Mouse (Mus musculus): ENCODE data around the gene Ddx49. TPM values are rescaled to one million over a fixed set of nuclear protein-coding genes. Genes with fewer than 3 reads are reported as not detected.

Ddx49 gene
- 42.7 and 44.7 TPM in 2 replicates for total RNA-seq (2015)
- 163 and 172 TPM in 2 replicates for total RNA-seq (2017)

- ATAC-seq (replicated peaks; ENCODE audit: poor library complexity): peak; percentile 95
Measured at GRCm38 (mm10) chr8:70302358-70302890, at the start of gene Ddx49, which contains the start of gene Cope. TSS of gene Ddx49 (minus strand) at chr8:70302489. TSS of gene Cope (plus strand) at chr8:70302518.

- no peak for ATAC-seq (replicated peaks; ENCODE audit: poor library complexity)
Measured at GRCm38 (mm10) chr8:70352000-70352384, 49.7 kb upstream of the Ddx49 start.

GRCm38 (mm10) chr8:70351035-70351999 is 49.0 kb upstream of the Ddx49 start:
- no peak for ATAC-seq (replicated peaks; ENCODE audit: poor library complexity)

GRCm38 (mm10) chr8:70347860-70348420 is 45.7 kb upstream of the Ddx49 start:
- ATAC-seq (replicated peaks; ENCODE audit: poor library complexity): no peak

- no peak for ATAC-seq (replicated peaks; ENCODE audit: poor library complexity)
Measured at GRCm38 (mm10) chr8:70347443-70347842, 45.2 kb upstream of the Ddx49 start.

GRCm38 (mm10) chr8:70344279-70344678 is 42.0 kb upstream of the Ddx49 start:
- no peak for ATAC-seq (replicated peaks; ENCODE audit: poor library complexity)

GRCm38 (mm10) chr8:70343696-70344095 is 41.4 kb upstream of the Ddx49 start:
- peak; percentile 63 for ATAC-seq (replicated peaks; ENCODE audit: poor library complexity)

GRCm38 (mm10) chr8:70343076-70343475 is 40.8 kb upstream of the Ddx49 start:
- no peak for ATAC-seq (replicated peaks; ENCODE audit: poor library complexity)

GRCm38 (mm10) chr8:70342007-70342406 is 39.7 kb upstream of the Ddx49 start:
- ATAC-seq (replicated peaks; ENCODE audit: poor library complexity): no peak; the same call in 1 of the 2 replicates

GRCm38 (mm10) chr8:70340659-70341058 is 38.4 kb upstream of the Ddx49 start:
- no peak for ATAC-seq (replicated peaks; ENCODE audit: poor library complexity)

GRCm38 (mm10) chr8:70338931-70339330 is 36.6 kb upstream of the Ddx49 start:
- ATAC-seq (replicated peaks; ENCODE audit: poor library complexity): no peak

- ATAC-seq (replicated peaks; ENCODE audit: poor library complexity): no peak
Measured at GRCm38 (mm10) chr8:70332878-70333202, 30.6 kb upstream of the Ddx49 start.

- ATAC-seq (replicated peaks; ENCODE audit: poor library complexity): 0 out of 2 replicates have a peak, but pooled peaks have one; percentile 18
Measured at GRCm38 (mm10) chr8:70332070-70332877, 30.0 kb upstream of the Ddx49 start.

- ATAC-seq (replicated peaks; ENCODE audit: poor library complexity): no peak
Measured at GRCm38 (mm10) chr8:70331526-70331925, 29.2 kb upstream of the Ddx49 start.

- peak; percentile 45 for ATAC-seq (replicated peaks; ENCODE audit: poor library complexity)
Measured at GRCm38 (mm10) chr8:70330741-70331364, 28.6 kb upstream of the Ddx49 start.

- ATAC-seq (replicated peaks; ENCODE audit: poor library complexity): no peak
Measured at GRCm38 (mm10) chr8:70329835-70330740, 27.8 kb upstream of the Ddx49 start.

GRCm38 (mm10) chr8:70329124-70329834 is 27.0 kb upstream of the Ddx49 start, which contains the start of gene Gdf1:
TSS of gene Gdf1 (plus strand) at chr8:70329817.
- ATAC-seq (replicated peaks; ENCODE audit: poor library complexity): no peak

GRCm38 (mm10) chr8:70327512-70327911 is 25.2 kb upstream of the Ddx49 start:
- peak; percentile 69 for ATAC-seq (replicated peaks; ENCODE audit: poor library complexity)

GRCm38 (mm10) chr8:70323716-70324115 is 21.4 kb upstream of the Ddx49 start:
- ATAC-seq (replicated peaks; ENCODE audit: poor library complexity): 0 out of 2 replicates have a peak, but pooled peaks have one; percentile 26
